Mouse (Mus musculus): Measurements from ENCODE around the gene Gga3.

Gene Gga3

DNA sequence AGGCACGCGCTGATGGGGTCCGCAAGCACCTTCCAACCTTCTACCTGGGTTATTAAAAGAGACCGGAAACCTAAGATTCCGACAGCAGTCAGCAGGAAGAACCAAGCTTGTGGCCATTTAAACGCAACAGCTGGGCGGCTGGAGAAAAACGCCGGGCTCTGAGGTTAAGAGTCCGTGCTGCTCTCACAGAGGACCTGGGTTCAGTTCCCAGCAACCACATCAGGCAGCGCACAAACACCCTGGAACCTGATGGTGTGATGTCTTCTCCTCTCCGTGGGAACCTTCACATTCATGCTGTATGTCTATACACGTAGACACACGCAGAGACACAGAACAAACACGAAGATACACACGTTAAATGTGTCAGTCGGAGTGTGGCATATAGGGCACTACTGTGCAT is 48.1 kb downstream of the Gga3 start:
- no peak for DNase-seq (ENCODE audit: low spot score)

DNA sequence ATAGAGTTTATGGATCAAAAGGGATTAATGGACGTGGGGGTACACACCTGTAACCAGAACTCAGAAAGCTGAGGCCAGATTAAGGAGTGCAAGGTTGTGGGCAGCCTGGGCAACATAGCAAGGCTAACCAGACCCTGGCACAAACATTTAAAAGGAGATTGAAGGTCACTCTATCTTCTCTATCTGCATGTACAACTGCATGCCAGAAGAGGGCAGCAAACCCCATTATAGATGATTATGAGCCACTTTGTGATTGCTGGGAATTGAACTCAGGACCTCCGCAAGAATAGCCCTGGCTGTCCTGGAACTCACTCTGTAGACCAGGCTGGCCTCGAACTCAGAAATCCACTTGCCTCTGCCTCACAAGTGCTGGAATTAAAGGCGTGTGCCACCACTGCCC is 51.1 kb downstream of the Gga3 start:
- no peak for DNase-seq (ENCODE audit: low spot score)

DNA sequence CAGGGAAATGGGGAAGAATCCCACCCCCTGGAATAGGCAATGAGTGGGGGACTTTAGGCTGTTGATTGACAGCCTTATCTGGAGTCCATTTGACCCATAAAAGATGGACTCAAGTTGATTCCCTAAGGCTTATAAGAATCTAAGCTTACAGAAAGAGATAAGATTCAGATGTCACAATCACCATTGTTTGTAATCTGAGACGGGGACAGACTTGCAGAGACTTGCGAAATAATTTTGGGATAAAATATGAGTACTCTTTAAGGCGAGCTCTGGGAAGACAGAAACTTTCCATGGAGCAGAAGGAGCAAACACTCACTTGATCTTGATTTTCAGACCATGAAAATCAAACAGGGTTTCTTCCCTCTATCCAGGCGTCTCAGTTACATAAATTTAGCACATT is 60.3 kb downstream of the Gga3 start:
- DNase-seq (ENCODE audit: low spot score): no peak

DNA sequence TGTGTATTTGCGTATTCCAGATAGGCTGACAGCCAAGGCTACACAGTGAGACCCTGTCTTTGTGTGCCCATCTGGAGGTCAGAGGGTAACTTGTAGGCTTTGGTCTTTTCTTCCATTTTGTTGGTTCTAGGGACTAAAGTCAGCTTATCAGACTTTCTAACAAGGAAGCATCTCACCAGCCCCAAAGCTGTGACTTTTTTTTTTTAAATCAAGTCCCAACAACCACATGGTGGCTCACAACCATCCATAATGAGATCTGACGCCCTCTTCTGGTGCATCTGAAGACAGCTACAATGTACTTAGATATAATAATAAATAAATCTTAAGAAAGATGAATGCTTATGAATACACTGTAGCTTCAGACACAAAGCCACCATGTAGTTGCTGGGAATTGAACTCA is 65.8 kb downstream of the Gga3 start:
- DNase-seq (ENCODE audit: low spot score): no peak

DNA sequence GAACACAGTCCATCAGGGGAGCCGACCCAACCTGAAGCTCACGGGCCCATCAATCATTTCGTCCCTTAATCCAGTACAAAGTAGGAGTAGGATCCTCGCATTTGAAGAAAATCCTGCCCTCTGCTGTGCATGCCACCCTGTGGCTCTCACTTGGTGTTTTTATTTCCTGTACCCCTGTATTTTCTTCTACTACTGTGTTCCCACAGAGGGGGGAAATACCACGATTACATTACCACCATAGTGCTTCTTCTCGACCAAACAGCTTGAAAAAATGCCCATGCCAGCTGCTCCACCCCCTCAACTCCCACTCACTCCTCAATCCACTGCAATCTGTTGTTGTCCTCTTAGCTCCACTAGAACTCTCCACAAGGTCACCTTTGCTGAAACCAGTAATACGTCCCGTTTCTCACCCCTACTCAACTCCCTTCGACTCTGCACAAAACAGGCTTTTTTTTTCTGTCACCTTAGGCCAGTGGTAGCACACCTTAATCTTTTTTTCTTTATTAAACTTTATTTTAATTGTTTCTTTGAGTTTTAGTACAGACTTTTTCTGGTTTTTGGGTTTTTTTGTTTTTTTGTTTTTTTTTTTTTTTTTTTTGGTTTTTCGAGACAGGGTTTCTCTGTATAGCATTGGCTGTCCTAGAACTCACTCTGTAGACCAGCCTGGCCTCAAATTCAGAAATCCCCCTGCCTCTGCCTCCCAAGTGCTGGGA is 66.8 kb downstream of the Gga3 start:
- no peak for DNase-seq (ENCODE audit: low spot score)

DNA sequence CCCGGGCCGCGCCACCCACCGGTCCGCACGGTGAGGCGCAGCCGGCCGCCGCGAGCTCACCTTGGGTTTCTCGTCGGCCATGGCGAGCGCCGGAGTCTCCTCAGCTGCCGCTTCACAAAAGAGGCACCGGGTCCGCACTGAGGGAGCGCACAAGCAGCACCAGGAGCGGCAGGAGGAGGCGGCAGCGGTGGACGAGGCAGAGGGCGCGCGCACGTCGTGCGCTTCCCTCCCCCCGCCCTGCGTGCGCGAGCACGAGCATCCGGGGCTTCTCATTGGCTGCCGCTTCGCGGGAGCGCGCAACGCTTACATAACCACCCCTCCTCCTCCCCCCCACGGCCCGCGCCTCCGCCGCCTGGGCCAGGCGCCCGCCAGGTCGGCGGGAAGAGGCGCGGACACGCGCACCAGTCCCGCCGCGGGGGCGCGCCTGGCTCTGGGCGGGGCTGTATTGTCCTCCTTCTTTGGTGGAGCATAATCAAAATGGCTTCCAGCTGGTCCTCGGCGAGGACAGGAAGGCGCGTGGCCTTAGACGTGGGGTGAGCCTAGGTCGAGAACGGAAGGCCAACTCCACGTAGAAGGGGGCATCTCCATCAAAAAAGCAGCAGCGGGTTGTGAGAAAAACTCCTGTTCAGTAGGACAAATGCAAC is 67.7 kb downstream of the Gga3 start, which contains the start of gene Sumo2:
Gene Sumo2 (minus strand): TSS at position 239 of the 644 bp plus-strand sequence.
- DNase-seq (ENCODE audit: low spot score): peak; percentile 98

DNA sequence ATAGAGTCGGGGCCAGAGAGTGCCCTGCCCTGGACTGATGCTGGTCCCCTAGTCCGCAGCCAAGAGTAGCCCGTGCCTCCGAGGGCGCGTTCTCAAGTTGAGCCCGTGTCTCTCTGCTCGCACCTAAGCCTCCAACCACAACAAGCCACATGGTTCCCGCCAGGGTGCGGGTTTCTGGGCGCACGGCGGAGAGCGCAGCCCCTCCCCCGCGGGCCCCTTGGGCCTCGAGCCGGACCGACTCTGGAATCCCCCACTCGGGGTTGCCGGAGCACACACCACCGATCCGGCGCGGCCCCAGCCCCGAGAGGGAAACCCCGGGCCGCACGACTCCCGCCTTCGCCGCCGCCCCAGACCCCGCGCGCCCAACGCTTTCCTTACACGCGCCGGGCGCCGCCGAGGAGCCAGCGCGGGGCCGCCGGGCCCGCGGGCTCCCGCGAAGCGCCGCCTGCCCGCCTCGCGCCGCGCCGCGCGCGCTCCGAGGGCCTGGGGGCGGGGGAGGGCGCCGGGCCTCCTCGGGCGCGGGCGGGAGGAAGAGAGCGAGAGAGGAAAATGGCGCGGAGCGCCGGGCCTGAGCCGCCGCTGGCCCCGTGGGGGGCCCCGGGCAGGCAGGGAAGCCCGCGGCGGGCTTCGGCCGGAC is 68.3 kb downstream of the Gga3 start:
- DNase-seq (ENCODE audit: low spot score): peak; percentile 60

DNA sequence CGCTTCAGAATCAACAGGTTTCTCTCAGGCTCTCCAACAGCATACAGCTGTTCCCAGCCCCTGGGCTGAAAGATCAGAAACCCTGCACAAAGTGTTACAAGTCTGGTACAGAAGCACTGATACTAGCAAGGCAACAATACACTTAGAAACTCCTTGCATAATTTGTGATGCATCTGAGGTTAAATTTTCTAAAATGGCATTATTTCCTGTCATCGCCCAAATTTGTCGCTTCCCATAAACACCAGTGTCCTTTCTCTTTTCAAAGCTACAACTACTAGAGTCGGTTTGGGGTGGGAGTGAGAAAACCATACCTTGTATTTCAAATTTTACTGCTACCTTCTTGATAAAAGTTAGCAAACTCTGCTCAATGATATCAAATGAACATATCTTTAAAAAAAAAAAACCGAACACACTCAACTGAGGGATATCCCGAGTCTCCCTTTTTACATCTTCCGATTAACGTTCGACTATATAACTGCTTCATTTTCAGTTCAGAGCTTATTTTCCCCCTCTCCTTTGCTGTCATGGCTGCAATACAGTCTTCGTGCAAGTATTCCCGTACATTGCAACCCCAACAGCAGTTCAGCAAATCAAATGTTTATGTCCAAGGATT is 69.0 kb downstream of the Gga3 start:
- no peak for DNase-seq (ENCODE audit: low spot score)
